In the genomic region with DNA sequence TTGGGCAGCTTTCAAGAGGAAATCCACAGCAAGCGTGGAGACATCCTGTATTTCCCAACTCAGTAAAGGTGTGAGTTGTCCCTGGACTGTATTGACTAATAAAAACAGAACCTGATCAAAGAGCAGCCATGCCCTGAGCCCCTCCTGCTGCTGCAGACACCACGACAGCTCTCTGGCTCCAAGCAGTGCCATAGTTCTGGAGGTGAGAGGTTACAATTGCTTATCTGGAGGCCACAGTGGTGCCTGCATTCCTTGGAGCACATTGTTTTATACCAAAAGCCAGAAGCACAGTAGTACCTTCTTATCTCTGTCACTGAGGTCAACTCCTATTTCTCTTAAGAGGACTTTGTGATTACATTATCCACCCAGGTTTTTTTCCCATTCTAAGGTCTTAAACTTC, we compare ENCODE assay signal across 19 mouse cellular contexts. TPM values are rescaled to one million over a fixed set of nuclear protein-coding genes. Genes with fewer than 3 reads are reported as not detected.
DNase-seq lines count a peak whose midpoint lies in the region; ATAC-seq and TF ChIP-seq lines count a peak whose summit lies in the region.
"Had no signal": no experiment of that assay in that cellular context is flagged by ENCODE, and none has a peak within 500 bp of the region (broad histone marks: within the 10 kb centered on the region; RNA-seq: fewer than 3 reads in every experiment).

No protein-coding gene starts in this region.

- H3K36me3 ChIP-seq in heart, embryonic 13.5 days, result no peaks in the 10 kb centered on the region
- H3K36me3 ChIP-seq in intestine, embryonic 16.5 days (ENCODE audit: control insufficient read depth, insufficient read depth, low read length), result no peaks in the 10 kb centered on the region
- no peaks in the 10 kb centered on the region for H3K36me3 ChIP-seq in liver, embryonic 14.5 days (replicated peaks; ENCODE audit: control insufficient read depth, insufficient read depth, low read depth)
- H3K36me3 ChIP-seq: limb, embryonic 15.5 days; neural tube, embryonic 15.5 days; stomach, embryonic 15.5 days had no signal

- no peak overlapping the region for H3K4me2 ChIP-seq in heart, embryonic 13.5 days
- no peak overlapping the region for H3K4me2 ChIP-seq in intestine, embryonic 16.5 days (ENCODE audit: low read depth, low read length)
- H3K4me2 ChIP-seq in liver, embryonic 14.5 days (ENCODE audit: low read depth), result no peak overlapping the region
- H3K4me2 ChIP-seq: limb, embryonic 15.5 days; neural tube, embryonic 15.5 days; stomach, embryonic 15.5 days had no signal

- ATAC-seq in heart, embryonic 13.5 days (ENCODE audit: extremely low read depth, insufficient number of reproducible peaks, low FRiP score, low TSS enrichment), result no peak
- peak; percentile 92 for ATAC-seq in intestine, embryonic 16.5 days
- peak; percentile 69 for ATAC-seq in liver, embryonic 14.5 days (ENCODE audit: insufficient read depth)
- no peak for ATAC-seq in erythroid progenitor cell, adult 5-6 weeks (replicated peaks; ENCODE audit: low FRiP score, poor library complexity, severe bottlenecking)
- ATAC-seq: midbrain, embryonic 16.5 days; Patski had no signal

- H3K27me3 ChIP-seq in heart, embryonic 13.5 days (replicated peaks), result no peaks in the 10 kb centered on the region
- no peaks in the 10 kb centered on the region for H3K27me3 ChIP-seq in intestine, embryonic 16.5 days (replicated peaks; ENCODE audit: control insufficient read depth, insufficient read depth, low read length)
- no peaks in the 10 kb centered on the region for H3K27me3 ChIP-seq in liver, embryonic 14.5 days (ENCODE audit: control insufficient read depth, insufficient read depth, low read length)
- H3K27me3 ChIP-seq: limb, embryonic 15.5 days; neural tube, embryonic 15.5 days; Patski; stomach, embryonic 15.5 days had no signal

- H3K27ac ChIP-seq in heart, embryonic 13.5 days (replicated peaks), result peak overlapping the region; percentile 51; the same call in 1 of the 2 replicates
- no peak overlapping the region for H3K27ac ChIP-seq in intestine, embryonic 16.5 days (ENCODE audit: low read length)
- no peak overlapping the region for H3K27ac ChIP-seq in liver, embryonic 14.5 days
- H3K27ac ChIP-seq: limb, embryonic 15.5 days; neural tube, embryonic 15.5 days; stomach, embryonic 15.5 days had no signal

- no peak overlapping the region for H3K4me3 ChIP-seq in heart, embryonic 13.5 days
- no peak overlapping the region for H3K4me3 ChIP-seq in intestine, embryonic 16.5 days (ENCODE audit: low read length)
- no peak overlapping the region for H3K4me3 ChIP-seq in liver, embryonic 14.5 days (ENCODE audit: insufficient read depth in 1 of 2, low read depth in 2 of 2, low read length in 2 of 2)
- H3K4me3 ChIP-seq: limb, embryonic 15.5 days; neural tube, embryonic 15.5 days; stomach, embryonic 15.5 days had no signal

- no peak overlapping the region for H3K9ac ChIP-seq in heart, embryonic 13.5 days
- H3K9ac ChIP-seq in intestine, embryonic 16.5 days (ENCODE audit: low read depth, low read length), result no peak overlapping the region
- no peak overlapping the region for H3K9ac ChIP-seq in liver, embryonic 14.5 days (replicated peaks)
- H3K9ac ChIP-seq: limb, embryonic 15.5 days; neural tube, embryonic 15.5 days; stomach, embryonic 15.5 days had no signal

- no peak for DNase-seq in heart, adult 8-10 months (ENCODE audit: low spot score)
- DNase-seq in liver, embryonic 14.5 days (ENCODE audit: low read depth in 3 of 3, low spot score in 3 of 3), result no peak
- no peak for DNase-seq in urinary bladder, adult 18-20 months (ENCODE audit: low spot score in 2 of 2)
- no peak for DNase-seq in embryo, embryonic 9.5 days (ENCODE audit: extremely low spot score)
- DNase-seq: adrenal gland, postnatal 14 days; cerebellum, adult 11-12 months; cerebellum, postnatal 25 days; kidney, adult 9 months; kidney, postnatal 25 days; thymus, adult 18-20 months; thymus, postnatal 4 days had no signal

- WGBS in heart, embryonic 13.5 days, result 23% methylated on average over 2 of the region's 2 CpGs
- 42% methylated on average over 2 of the region's 2 CpGs for WGBS in intestine, embryonic 16.5 days
- WGBS in liver, embryonic 14.5 days (ENCODE audit: insufficient replicate concordance), result 30% methylated on average over 2 of the region's 2 CpGs

- H3K4me1 ChIP-seq in heart, embryonic 13.5 days, result peaks cover 29% of the 10 kb centered on the region
- H3K4me1 ChIP-seq in intestine, embryonic 16.5 days (ENCODE audit: control insufficient read depth, insufficient read depth, low read length), result no peaks in the 10 kb centered on the region
- peaks cover 11 to 30% of the 10 kb centered on the region in 2 experiments for H3K4me1 ChIP-seq in liver, embryonic 14.5 days (replicated peaks; ENCODE audit: control insufficient read depth in 2 of 2, insufficient read depth in 2 of 2, low read length in 1 of 2)
- H3K4me1 ChIP-seq: limb, embryonic 15.5 days; neural tube, embryonic 15.5 days; stomach, embryonic 15.5 days had no signal

- peak; percentile 67; the same call in 1 of the 2 replicates for TF ChIP-seq EP300 in liver, embryonic 14.5 days (IDR thresholded peaks at IDR 0.05; ENCODE audit: low read depth)

- no peak for TF ChIP-seq CTCF in liver, embryonic 14.5 days (IDR thresholded peaks at IDR 0.05; ENCODE audit: low read depth)

- no peaks in the 10 kb centered on the region for H3K9me3 ChIP-seq in heart, embryonic 13.5 days
- no peaks in the 10 kb centered on the region for H3K9me3 ChIP-seq in intestine, embryonic 16.5 days (ENCODE audit: control insufficient read depth, low read length)
- no peaks in the 10 kb centered on the region for H3K9me3 ChIP-seq in liver, embryonic 14.5 days (ENCODE audit: control insufficient read depth, low read length)
- H3K9me3 ChIP-seq: limb, embryonic 15.5 days; neural tube, embryonic 15.5 days; stomach, embryonic 15.5 days had no signal

RNA-seq across cellular contexts. Expression of a gene that starts 15.0 kb away (rescaled TPM):
- polyA plus RNA-seq in heart, embryonic 13.5 days (2015; fragmentation: Nextera tagmentation; extraction: Ambion mirVana), result 13.8 and 16.0 TPM in 2 replicates
- 10 to 100 TPM; 38.1 to 49.1 (median 44.8) TPM for total RNA-seq in heart, adult 8-10 months (2022)
- 22.5 and 23.5 TPM in 2 replicates for polyA plus RNA-seq in intestine, embryonic 16.5 days (2015; fragmentation: Nextera tagmentation; extraction: Ambion mirVana)
- 6.7 and 10.4 TPM in 2 replicates for polyA plus RNA-seq in liver, embryonic 14.5 days (2012; rRNA removed)
- 25.4 and 25.6 TPM in 2 replicates for polyA plus RNA-seq in liver, embryonic 14.5 days (2014; fragmentation: Nextera tagmentation; extraction: Ambion mirVana)
- total RNA-seq in erythroid progenitor cell, adult 5-6 weeks (2015; ENCODE audit: low replicate concordance), result 106 and 111 TPM in 2 replicates
- 119 and 127 TPM in 2 replicates for total RNA-seq in erythroid progenitor cell, adult 5-6 weeks (2017; ENCODE audit: low replicate concordance)

Comparison
In these comparisons a context has a peak if more than half of its experiments do, and no peak if none do; other contexts are left out.
1. ATAC-seq: peak in intestine, embryonic 16.5 days (single experiment) and liver, embryonic 14.5 days (single experiment); none in heart, embryonic 13.5 days (single experiment) and erythroid progenitor cell, adult 5-6 weeks (single experiment).